Mouse (Mus musculus): Measurements from ENCODE around the gene Kdelr1. TPM values are rescaled to one million over a fixed set of nuclear protein-coding genes. Genes with fewer than 3 reads are reported as not detected.

The Kdelr1 gene
- total and polyA plus RNA-seq, 3 experiments, result 42.3 to 60.6 TPM; not detected in 1

DNA sequence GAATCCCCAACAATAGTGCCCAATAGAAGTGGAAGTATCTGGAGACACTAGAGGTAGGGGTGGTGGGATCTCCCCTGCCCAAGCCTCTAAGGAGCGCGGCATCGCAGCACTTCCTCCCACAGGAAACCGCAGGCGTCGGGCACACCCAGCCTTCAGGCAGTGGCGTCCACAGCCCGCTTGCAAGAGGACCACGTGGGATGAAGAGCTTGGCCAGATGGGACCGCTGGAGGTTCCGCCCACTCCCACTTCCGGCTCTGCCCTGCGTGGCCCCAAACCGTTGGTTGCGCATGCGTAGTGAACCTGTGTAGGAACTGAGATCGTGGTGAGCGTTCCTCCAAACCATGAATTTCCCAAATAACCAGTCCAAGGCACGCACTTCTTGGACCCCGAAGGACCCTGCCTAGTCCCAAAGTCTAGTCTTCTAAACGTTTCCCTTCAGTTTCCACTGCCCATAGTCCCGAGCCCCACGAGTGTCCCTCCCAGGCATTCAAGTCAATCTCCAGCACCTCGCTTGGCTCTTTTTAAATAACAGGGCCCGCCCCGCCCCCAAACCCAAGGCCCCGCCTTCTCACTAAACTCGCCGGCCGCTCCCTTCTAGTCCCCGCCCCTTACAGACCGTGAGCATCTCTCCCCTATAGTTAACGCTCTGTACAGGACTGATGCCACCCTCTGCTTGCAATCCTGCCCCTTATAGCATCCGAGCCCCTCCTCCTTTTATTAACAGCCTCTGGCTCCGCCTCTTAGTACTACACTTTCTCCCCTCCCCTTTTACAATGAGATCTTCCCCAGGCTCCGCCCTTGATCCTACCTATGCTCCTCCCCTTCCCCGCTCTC lies 50.6 kb downstream of the Kdelr1 start:
- peaks cover 8 to 19% of the 10 kb centered on the region in 2 experiments for H3K4me1 ChIP-seq (ENCODE audit: control insufficient read depth in 1 of 2, insufficient read depth in 2 of 2, low read length in 2 of 2)
- H3K9ac ChIP-seq (ENCODE audit: control insufficient read depth, low read depth, low read length, poor library complexity, severe bottlenecking), result peak overlapping the region; percentile 68
- H3K79me2 ChIP-seq (ENCODE audit: control insufficient read depth, insufficient read depth, low read length, poor library complexity), result peaks cover 3% of the 10 kb centered on the region; the same call in 1 of the 2 replicates
- peak; percentile 98 for DNase-seq (ENCODE audit: low read depth, low spot score)
- peaks cover 0 to 13% of the 10 kb centered on the region in 2 experiments; a peak in 2 of 4 replicates for H3K36me3 ChIP-seq (ENCODE audit: control insufficient read depth in 1 of 2, insufficient read depth in 2 of 2, low read length in 2 of 2)
- no peaks in the 10 kb centered on the region for H3K9me3 ChIP-seq (replicated peaks; ENCODE audit: insufficient read depth, low read length)
- peak overlapping the region; percentile 45 to 58 for H3K4me3 ChIP-seq (ENCODE audit: control insufficient read depth in 1 of 2, insufficient read depth in 1 of 2, low read depth in 2 of 2, low read length in 2 of 2)
- no peaks in the 10 kb centered on the region for H3K27me3 ChIP-seq (ENCODE audit: control insufficient read depth in 1 of 2, insufficient read depth in 2 of 2, low read length in 2 of 2)
- H3K27ac ChIP-seq (ENCODE audit: control insufficient read depth, low read depth, low read length), result peak overlapping the region; percentile 94
- TF ChIP-seq MAX (IDR thresholded peaks at IDR 0.05; ENCODE audit: low read length) (peak; percentile 99), NELFE (IDR thresholded peaks at IDR 0.05; ENCODE audit: low read depth, low read length) (peak; percentile 87), MAZ (IDR thresholded peaks at IDR 0.05; ENCODE audit: low read depth, low read length) (peak; percentile 83), BHLHE40 (IDR thresholded peaks at IDR 0.05; ENCODE audit: borderline replicate concordance, low read depth, low read length) (0 out of 2 replicates have a peak, but pooled peaks have one; percentile 16), USF2 (IDR thresholded peaks at IDR 0.05; ENCODE audit: borderline replicate concordance in 1 of 2, insufficient read depth in 1 of 2, low read depth in 1 of 2, low read length in 2 of 2) (no peak), GABPA (IDR thresholded peaks at IDR 0.05; ENCODE audit: low read depth, low read length) (no peak), KAT2A (conservative IDR thresholded peaks at IDR 0.05; ENCODE audit: low read depth, low read length) (peak; percentile 40), ZC3H11A (IDR thresholded peaks at IDR 0.05; ENCODE audit: low read depth, low read length) (no peak), USF1 (IDR thresholded peaks at IDR 0.05; ENCODE audit: low read depth, low read length) (peak; percentile 91), SMC3 (IDR thresholded peaks at IDR 0.05; ENCODE audit: low read depth, low read length) (no peak), ZMIZ1 (IDR thresholded peaks at IDR 0.05; ENCODE audit: low read depth, low read length) (peak; percentile 56; the same call in 1 of the 2 replicates), POLR2A (IDR thresholded peaks at IDR 0.05; ENCODE audit: control insufficient read depth in 1 of 2, insufficient read depth in 1 of 2, low read depth in 1 of 2, low read length in 2 of 2, poor library complexity in 1 of 2) (peak; percentile 84 to 98; a peak in 3 of 4 replicates), E2F4 (IDR thresholded peaks at IDR 0.05; ENCODE audit: borderline replicate concordance, low read depth, low read length) (peak; percentile 61; the same call in 1 of the 2 replicates), MEF2A (IDR thresholded peaks at IDR 0.05; ENCODE audit: extremely low read depth, insufficient replicate concordance, low read depth, low read length, poor library complexity, severe bottlenecking) (no peak), SIN3A (IDR thresholded peaks at IDR 0.05; ENCODE audit: low read length) (peak; percentile 94), TCF12 (IDR thresholded peaks at IDR 0.05; ENCODE audit: low read depth, low read length) (peak; percentile 73), ZKSCAN1 (IDR thresholded peaks at IDR 0.05; ENCODE audit: low read depth, low read length) (no peak), RCOR1 (IDR thresholded peaks at IDR 0.05; ENCODE audit: low read depth, low read length) (peak; percentile 74), ELF1 (IDR thresholded peaks at IDR 0.05; ENCODE audit: low read depth, low read length) (peak; percentile 96), POLR2AphosphoS2 (IDR thresholded peaks at IDR 0.05; ENCODE audit: low read length) (peak; percentile 82), RAD21 (IDR thresholded peaks at IDR 0.05; ENCODE audit: low read depth, low read length) (no peak), MYB (IDR thresholded peaks at IDR 0.05; ENCODE audit: low read depth, low read length) (peak; percentile 94), MAFK (IDR thresholded peaks at IDR 0.05; ENCODE audit: borderline replicate concordance, low read depth, low read length) (no peak; the same call in 1 of the 2 replicates), HCFC1 (IDR thresholded peaks at IDR 0.05; ENCODE audit: low read depth, low read length) (peak; percentile 79), POLR2AphosphoS5 (IDR thresholded peaks at IDR 0.05; ENCODE audit: borderline replicate concordance, low read depth, low read length) (0 out of 2 replicates have a peak, but pooled peaks have one; percentile 30), UBTF (IDR thresholded peaks at IDR 0.05; ENCODE audit: borderline replicate concordance, insufficient read depth, low read depth, low read length) (no peak), MXI1 (IDR thresholded peaks at IDR 0.05; ENCODE audit: low read depth, low read length) (peak; percentile 94), CTCF (IDR thresholded peaks at IDR 0.05 in 2 of 3, conservative IDR thresholded peaks at IDR 0.05 in 1 of 3; ENCODE audit: control insufficient read depth in 1 of 3, insufficient read depth in 1 of 3, low read depth in 2 of 3, low read length in 3 of 3, poor library complexity in 1 of 3, severe bottlenecking in 1 of 3) (no peak), TAL1 (IDR thresholded peaks at IDR 0.05; ENCODE audit: low read length) (peak; percentile 31; the same call in 1 of the 2 replicates), ZNF384 (IDR thresholded peaks at IDR 0.05; ENCODE audit: low read depth, low read length) (no peak), JUND (IDR thresholded peaks at IDR 0.05; ENCODE audit: low read depth, low read length) (no peak), EP300 (IDR thresholded peaks at IDR 0.05; ENCODE audit: low read depth in 1 of 2, low read length in 2 of 2) (peak; percentile 73 to 90), CHD2 (IDR thresholded peaks at IDR 0.05; ENCODE audit: low read length) (no peak; the same call in 1 of the 2 replicates), GATA1 (IDR thresholded peaks at IDR 0.05; ENCODE audit: low read depth, low read length) (no peak), TBP (IDR thresholded peaks at IDR 0.05; ENCODE audit: low read depth, low read length) (peak; percentile 88)

Measured in MEL (cell line).